Mouse (Mus musculus) lung, adult 2 months (tissue): ENCODE measurements around the gene Dhx15. TPM values are rescaled to one million over a fixed set of nuclear protein-coding genes. Genes with fewer than 3 reads are reported as not detected.
A peak's percentile ranks its signal among the peaks of the same experiment; 100 is the strongest.

Source experiments
- DNase-seq: peaks from one replicate; pipeline ENCODE4 v3.0.0; 2022
- H3K4me1 ChIP-seq: fragments of 200-500 bp; 2 replicates; pipeline ENCODE4 v1.6.1; 2011; ENCODE audit warnings: low read length; ENCODE audit not compliant: control insufficient read depth, insufficient read depth
- H3K4me3 ChIP-seq: fragments of 200-500 bp; replicated peaks from 2 replicates; pipeline ENCODE3; 2011; ENCODE audit warnings: low read depth, mild to moderate bottlenecking, control low read depth, low read length; ENCODE audit errors: extremely low read depth
- CTCF ChIP-seq: fragments of 200-500 bp; IDR thresholded peaks from 2 replicates; pipeline ENCODE4 v1.5.1; 2011; ENCODE audit warnings: mild to moderate bottlenecking, low read length, control low read depth; ENCODE audit not compliant: insufficient read depth
- POLR2A ChIP-seq: fragments of 200-500 bp; IDR thresholded peaks from 2 replicates; pipeline ENCODE4 v1.6.1; 2011; ENCODE audit warnings: low read depth, mild to moderate bottlenecking, control low read depth, low read length, borderline replicate concordance; ENCODE audit errors: extremely low read depth
- WGBS: fragments of 180-500 bp; shearing (Covaris S2); methylation state at CpG from one replicate; pipeline ENCODE4 v1.1.7; 2018; 5-methylcytosine and 5-hydroxymethylcytosine counted together
- polyA plus RNA-seq: library from polyadenylated mRNA; depleted of rRNA; stranded (reverse); fragments of >200 nt; gene quantifications from 2 replicates; pipeline ENCODE4 v1.2.3, GENCODE M21; 2012

Dhx15 gene
- polyA plus RNA-seq, 1 experiment, result 50.8 TPM

DNA sequence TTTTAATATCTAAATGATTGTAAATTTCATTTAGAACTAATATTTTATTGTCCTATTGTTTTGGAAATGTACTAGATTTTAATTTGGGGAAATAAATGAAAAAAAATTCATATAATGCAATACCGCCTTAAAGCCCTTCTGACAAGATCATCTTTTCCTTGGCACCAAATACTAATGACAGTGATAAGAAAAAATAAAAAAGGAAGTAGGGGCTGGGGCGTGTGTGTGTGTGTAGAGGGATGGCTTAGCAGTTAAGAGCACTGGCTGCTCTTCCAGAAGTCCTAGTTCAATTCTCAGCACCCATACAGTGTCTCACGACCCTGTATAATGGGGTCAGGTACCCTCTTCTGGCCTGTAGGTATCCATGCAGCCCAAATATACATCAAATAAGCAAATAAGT, 36.4 kb upstream of the Dhx15 start:
- no peak for DNase-seq
- 58% methylated on average over 3 of the region's 3 CpGs for WGBS
- H3K4me3 ChIP-seq, result no peak overlapping the region
- H3K4me1 ChIP-seq, result no peaks in the 10 kb centered on the region
- TF ChIP-seq POLR2A, result no peak
- TF ChIP-seq CTCF, result no peak

DNA sequence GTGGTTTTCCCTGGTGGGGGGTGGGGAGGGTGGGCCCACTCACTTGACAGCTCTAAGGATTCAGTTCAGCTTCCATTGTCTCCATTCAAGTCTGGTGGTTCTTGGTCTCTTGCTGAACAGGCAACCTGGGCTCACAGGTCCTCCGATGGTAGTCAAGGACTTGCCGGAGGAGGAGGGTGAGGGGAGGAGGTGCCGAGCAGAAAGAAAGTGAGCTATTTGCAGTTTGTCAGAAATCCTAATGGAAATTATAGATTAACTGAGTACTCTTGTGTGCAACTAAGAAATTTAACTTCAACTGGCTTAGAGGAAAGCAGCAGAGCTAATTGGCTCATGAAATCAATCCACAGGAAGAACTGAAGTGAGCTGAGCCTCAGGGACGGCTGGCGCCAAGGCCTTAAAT, 31.3 kb upstream of the Dhx15 start:
- Histone ChIP-seq H3K4me3 (no peak overlapping the region), H3K4me1 (no peaks in the 10 kb centered on the region)
- 89% methylated on average over 5 of the region's 5 CpGs for WGBS
- TF ChIP-seq POLR2A (no peak), CTCF (no peak)
- no peak for DNase-seq

DNA sequence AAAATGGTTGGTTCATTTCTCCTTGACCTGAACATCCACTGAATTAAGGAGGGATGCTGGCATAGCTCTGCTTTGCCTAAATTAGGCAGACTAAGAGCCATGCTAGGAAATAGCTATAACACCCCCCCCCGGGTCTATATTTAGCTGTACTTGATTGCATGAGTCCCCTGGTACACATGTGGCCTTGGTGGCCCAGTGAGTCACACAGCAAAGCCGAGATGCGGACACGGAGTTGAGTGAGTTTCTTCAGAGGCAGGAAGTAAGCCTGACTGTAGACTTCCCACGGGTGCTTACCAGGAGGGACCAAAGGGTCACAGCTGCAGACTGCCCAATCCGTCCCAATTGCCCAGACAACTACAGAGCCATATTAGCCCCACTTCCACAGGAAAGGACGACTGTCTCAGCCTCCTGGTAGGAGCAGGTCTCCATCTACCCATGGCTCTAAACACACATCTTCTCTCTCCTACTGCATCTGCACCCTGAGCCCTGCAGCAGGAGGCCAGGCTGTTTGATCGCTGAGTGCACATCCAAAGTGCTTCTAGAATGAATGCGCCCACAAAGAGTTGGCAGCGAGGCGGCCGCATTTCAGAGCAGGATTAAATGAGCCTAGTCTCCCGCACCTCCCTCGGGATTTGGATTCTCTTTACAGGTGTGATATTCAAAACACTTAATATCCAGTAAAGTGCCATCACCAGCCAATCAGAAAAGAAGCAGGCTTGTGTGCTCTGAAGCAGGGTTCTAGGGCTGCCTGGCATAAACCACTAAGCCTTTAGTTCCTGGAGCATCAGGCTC, 29.9 kb upstream of the Dhx15 start:
- 52% methylated on average over 14 of the region's 14 CpGs for WGBS
- no peak for DNase-seq
- Histone ChIP-seq H3K4me1 (no peaks in the 10 kb centered on the region), H3K4me3 (no peak overlapping the region)
- TF ChIP-seq CTCF, result no peak
- TF ChIP-seq POLR2A, result no peak

GRCm38 (mm10) chr5:52218238-52218637, 27.9 kb upstream of the Dhx15 start:
- no peak for TF ChIP-seq POLR2A
- no peak for TF ChIP-seq CTCF
- WGBS, result 58% methylated on average over 6 of the region's 6 CpGs
- H3K4me1 ChIP-seq, result no peaks in the 10 kb centered on the region
- no peak overlapping the region for H3K4me3 ChIP-seq
- DNase-seq, result no peak

DNA sequence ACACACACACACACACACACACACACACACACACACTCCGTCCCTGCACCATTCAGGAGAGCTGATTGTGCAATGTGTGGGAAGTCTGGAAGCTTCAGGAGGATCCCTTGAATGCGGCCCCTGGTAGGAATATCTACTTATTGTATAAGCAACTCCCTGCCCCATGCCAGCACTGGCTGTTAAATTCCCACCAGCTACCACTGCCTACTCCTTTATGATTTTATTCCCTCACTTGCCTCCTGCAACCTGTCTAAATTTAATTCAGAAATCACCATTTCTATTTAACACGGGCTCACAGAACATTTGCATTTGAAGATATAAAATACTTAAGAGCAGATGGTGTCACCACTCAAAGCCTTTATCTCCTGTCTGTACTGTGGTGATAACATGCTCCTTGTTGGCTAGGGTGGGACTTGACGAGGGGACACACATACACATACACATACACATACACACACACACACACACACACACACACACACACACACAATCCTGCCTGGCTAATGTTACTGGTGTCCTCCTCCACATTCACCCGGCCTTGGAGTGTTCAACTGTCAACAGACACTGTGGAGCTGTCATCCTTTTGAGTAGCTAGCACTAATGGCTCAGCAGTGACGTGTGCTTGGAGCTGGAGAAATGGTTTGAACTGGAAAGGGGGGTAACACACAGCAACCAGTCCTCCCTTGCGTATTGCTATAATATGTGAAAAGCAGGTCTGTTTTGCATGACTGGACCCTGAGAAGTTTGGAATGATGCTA, 23.0 kb upstream of the Dhx15 start:
- TF ChIP-seq POLR2A (no peak), CTCF (no peak)
- no peak overlapping the region for H3K4me3 ChIP-seq
- WGBS, result 77% methylated on average over 7 of the region's 7 CpGs
- H3K4me1 ChIP-seq, result no peaks in the 10 kb centered on the region
- no peak for DNase-seq

DNA sequence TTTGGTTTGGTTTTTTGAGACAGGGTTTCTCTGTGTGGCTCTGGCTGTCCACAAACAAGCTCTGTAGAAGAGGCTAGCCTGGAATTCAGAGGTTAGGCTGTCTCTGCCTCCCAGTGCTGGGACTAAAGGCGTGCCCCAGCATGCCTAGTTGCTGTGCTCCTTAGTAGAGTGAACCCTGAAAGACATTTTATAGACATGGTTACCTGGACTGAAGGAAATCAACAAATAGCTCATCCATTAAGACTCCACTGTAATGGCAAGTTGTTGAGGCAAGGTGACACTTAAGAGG, 810 bp upstream of the Dhx15 start:
- Histone ChIP-seq H3K4me3 (no peak overlapping the region), H3K4me1 (peaks cover 5% of the 10 kb centered on the region)

GRCm38 (mm10) chr5:52189664-52190365, 499 bp downstream of the Dhx15 start:
- Histone ChIP-seq H3K4me1 (peaks cover 5% of the 10 kb centered on the region), H3K4me3 (peak overlapping the region; percentile 90)
- DNase-seq, result no peak
- TF ChIP-seq CTCF, result no peak
- TF ChIP-seq POLR2A, result no peak
- WGBS, result under 1% methylated on average over 63 of the region's 63 CpGs

More for the DNA sequence above, 810 bp upstream of the Dhx15 start:
- 36% methylated on average over 1 of the region's 1 CpGs for WGBS
- no peak for TF ChIP-seq CTCF
- no peak for DNase-seq

GRCm38 (mm10) chr5:52188206-52188605, 2.1 kb downstream of the Dhx15 start:
- 18% methylated on average over 3 of the region's 3 CpGs for WGBS
- Histone ChIP-seq H3K4me3 (no peak overlapping the region), H3K4me1 (peaks cover 5% of the 10 kb centered on the region)
- TF ChIP-seq POLR2A (no peak), CTCF (no peak)
- DNase-seq, result no peak

DNA sequence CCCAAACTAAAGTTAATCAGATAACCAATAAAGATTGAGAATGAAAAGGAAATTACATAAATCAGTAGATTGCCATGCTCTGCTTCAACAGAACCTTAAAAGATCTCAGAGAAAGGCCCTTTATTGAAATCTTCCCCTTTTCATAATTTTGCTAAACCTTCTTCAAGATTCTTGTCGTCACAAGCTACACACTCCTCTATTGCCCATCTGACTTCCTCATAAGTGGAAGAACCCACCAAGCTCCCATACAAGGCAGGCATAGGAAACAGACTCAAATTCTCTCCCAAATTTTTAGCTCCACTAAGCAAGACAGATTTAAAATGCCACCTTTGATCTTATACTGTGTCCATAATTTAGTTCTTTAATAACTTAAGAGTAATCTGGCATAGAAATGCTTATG, 13.0 kb downstream of the Dhx15 start:
- no peak for DNase-seq
- no peak for TF ChIP-seq CTCF
- TF ChIP-seq POLR2A, result no peak
- WGBS, result 58% methylated on average over 1 of the region's 1 CpGs
- Histone ChIP-seq H3K4me1 (peaks cover 2% of the 10 kb centered on the region; the same call in 1 of the 2 replicates), H3K4me3 (no peak overlapping the region)

- no peak for DNase-seq
- H3K4me3 ChIP-seq, result no peak overlapping the region
- no peak for TF ChIP-seq CTCF
- no peak for TF ChIP-seq POLR2A
- peaks cover 1% of the 10 kb centered on the region for H3K4me1 ChIP-seq
- WGBS, result 8% methylated on average over 2 of the region's 2 CpGs
These were observed 21.8 kb downstream of the Dhx15 start for GRCm38 (mm10) chr5:52168468-52168867.
